Mouse (Mus musculus) liver, postnatal 0 days (tissue): Measurements from ENCODE around the gene Myh2.

ENCODE experiments used
- CTCF ChIP-seq: sonication (generic); IDR thresholded peaks from 2 replicates; pipeline ENCODE4 v1.5.1; 2016; ENCODE audit warnings: antibody characterized with exemption, low read depth
- EP300 ChIP-seq: IDR thresholded peaks from 2 replicates; pipeline ENCODE4 v1.6.1; 2016; ENCODE audit warnings: antibody characterized with exemption, low read depth, mild to moderate bottlenecking

DNA sequence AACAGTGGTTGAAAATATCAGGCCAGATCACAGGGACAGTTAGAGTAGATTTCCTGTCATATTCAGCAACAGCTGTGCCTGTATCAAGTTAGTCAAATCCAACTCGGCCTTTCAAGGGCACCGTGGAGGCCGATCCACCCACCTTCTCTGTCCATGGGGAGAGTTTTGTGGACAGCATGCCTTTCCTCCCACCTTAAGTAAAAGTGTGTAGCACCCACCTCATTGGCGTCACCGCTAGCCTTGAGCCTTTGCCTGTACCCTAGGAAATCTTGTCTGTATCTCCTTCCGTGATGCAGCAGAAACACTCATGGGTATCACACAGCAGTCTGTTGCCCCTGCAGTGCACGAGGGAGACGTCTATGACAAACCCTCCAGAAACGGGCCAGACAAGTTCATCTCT, 66.0 kb downstream of the Myh2 start:
- TF ChIP-seq CTCF (no peak), EP300 (no peak)
